Mouse (Mus musculus): Measurements from ENCODE around the gene Cnot3. TPM values are rescaled to one million over a fixed set of nuclear protein-coding genes. Genes with fewer than 3 reads are reported as not detected.

The Cnot3 gene
- polyA plus RNA-seq, 1 experiment: 62.2 TPM

- 68% methylated on average over 10 of the region's 10 CpGs for WGBS
- no peaks in the 10 kb centered on the region for H3K4me1 ChIP-seq (ENCODE audit: control insufficient read depth, insufficient read depth, low read length)
- peak; percentile 76 for DNase-seq
- no peak overlapping the region for H3K4me3 ChIP-seq (replicated peaks; ENCODE audit: extremely low read depth, low read depth, low read length)
- TF ChIP-seq CTCF (IDR thresholded peaks at IDR 0.05; ENCODE audit: insufficient read depth, low read length) (peak; percentile 99), POLR2A (IDR thresholded peaks at IDR 0.05; ENCODE audit: borderline replicate concordance, extremely low read depth, low read depth, low read length) (no peak)
Observed at GRCm38 (mm10) chr7:3674507-3675227, 29.6 kb downstream of the Cnot3 start.

DNA sequence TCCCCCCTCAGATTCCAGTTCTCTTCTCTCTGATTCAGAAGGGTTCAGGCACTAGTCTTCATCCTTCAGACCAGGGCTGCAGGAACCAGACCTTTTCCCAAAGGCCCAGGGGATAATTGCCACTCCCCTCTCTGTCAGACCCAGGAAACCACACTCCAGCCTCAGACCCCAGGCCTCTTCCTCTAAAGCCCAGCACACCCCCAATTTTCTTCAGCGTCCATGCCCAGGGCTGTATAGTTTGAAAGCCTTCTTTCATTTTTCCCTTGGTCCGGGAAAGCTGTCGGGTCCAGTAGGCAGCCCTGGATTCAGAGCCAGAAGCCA lies 30.1 kb downstream of the Cnot3 start:
- no peak overlapping the region for H3K4me3 ChIP-seq (replicated peaks; ENCODE audit: extremely low read depth, low read depth, low read length)
- no peak for DNase-seq
- TF ChIP-seq POLR2A (IDR thresholded peaks at IDR 0.05; ENCODE audit: borderline replicate concordance, extremely low read depth, low read depth, low read length) (no peak), CTCF (IDR thresholded peaks at IDR 0.05; ENCODE audit: insufficient read depth, low read length) (no peak)
- WGBS: 85% methylated on average over 3 of the region's 3 CpGs
- H3K4me1 ChIP-seq (ENCODE audit: control insufficient read depth, insufficient read depth, low read length): no peaks in the 10 kb centered on the region

DNA sequence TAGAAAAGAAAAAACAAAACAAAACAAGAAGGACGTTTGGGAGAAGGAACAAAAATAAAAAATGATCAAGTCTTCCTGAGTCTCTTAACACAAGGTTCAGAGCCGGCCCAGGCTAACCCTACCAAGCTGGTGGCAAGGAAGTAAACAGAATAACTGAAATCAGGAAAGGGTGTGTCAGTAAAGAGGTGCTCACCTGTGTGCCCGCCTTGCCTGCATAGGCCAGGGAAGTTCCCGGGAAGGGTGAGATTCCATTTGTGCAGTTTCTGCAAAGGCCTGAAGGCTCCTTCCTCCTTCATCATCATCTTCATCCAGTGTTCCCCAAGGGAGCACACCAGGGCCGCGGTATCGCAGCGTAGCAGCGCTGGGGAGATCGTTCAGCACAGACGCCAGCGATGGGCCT lies 31.3 kb downstream of the Cnot3 start:
- Histone ChIP-seq H3K4me1 (ENCODE audit: control insufficient read depth, insufficient read depth, low read length) (no peaks in the 10 kb centered on the region), H3K4me3 (replicated peaks; ENCODE audit: extremely low read depth, low read depth, low read length) (no peak overlapping the region)
- DNase-seq: no peak
- WGBS: 70% methylated on average over 12 of the region's 12 CpGs
- no peak for TF ChIP-seq POLR2A (IDR thresholded peaks at IDR 0.05; ENCODE audit: borderline replicate concordance, extremely low read depth, low read depth, low read length)
- no peak for TF ChIP-seq CTCF (IDR thresholded peaks at IDR 0.05; ENCODE audit: insufficient read depth, low read length)

DNA sequence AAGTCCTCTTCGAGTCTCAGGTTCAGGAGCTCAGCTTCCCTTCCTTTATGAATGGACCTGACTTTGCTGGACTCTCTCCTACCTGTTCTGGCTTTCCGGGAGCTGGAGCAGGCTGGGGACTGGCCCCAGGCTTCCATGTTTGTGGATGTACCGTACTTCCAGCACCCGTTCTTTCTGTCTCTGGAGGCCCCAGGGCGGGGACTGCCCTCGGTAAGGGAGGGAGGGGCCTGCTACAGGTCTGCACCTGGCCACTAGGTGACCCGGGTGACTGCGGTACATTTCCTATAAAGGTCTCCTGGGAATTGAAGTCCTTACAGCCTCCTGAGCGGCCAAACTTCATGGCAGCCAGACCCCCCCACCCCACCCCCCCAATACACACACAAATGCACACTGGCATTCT lies 32.3 kb downstream of the Cnot3 start, which contains the start of gene Tmc4:
Gene Tmc4 (minus strand): TSS at position 212 of the 400 bp plus-strand sequence.
- WGBS: 52% methylated on average over 9 of the region's 9 CpGs
- TF ChIP-seq POLR2A (IDR thresholded peaks at IDR 0.05; ENCODE audit: borderline replicate concordance, extremely low read depth, low read depth, low read length) (0 out of 2 replicates have a peak, but pooled peaks have one; percentile 12), CTCF (IDR thresholded peaks at IDR 0.05; ENCODE audit: insufficient read depth, low read length) (no peak)
- peak; percentile 59 for DNase-seq
- Histone ChIP-seq H3K4me3 (replicated peaks; ENCODE audit: extremely low read depth, low read depth, low read length) (peak within 1 kb of the TSS; percentile 65), H3K4me1 (ENCODE audit: control insufficient read depth, insufficient read depth, low read length) (no peaks in the 10 kb centered on the region)

DNA sequence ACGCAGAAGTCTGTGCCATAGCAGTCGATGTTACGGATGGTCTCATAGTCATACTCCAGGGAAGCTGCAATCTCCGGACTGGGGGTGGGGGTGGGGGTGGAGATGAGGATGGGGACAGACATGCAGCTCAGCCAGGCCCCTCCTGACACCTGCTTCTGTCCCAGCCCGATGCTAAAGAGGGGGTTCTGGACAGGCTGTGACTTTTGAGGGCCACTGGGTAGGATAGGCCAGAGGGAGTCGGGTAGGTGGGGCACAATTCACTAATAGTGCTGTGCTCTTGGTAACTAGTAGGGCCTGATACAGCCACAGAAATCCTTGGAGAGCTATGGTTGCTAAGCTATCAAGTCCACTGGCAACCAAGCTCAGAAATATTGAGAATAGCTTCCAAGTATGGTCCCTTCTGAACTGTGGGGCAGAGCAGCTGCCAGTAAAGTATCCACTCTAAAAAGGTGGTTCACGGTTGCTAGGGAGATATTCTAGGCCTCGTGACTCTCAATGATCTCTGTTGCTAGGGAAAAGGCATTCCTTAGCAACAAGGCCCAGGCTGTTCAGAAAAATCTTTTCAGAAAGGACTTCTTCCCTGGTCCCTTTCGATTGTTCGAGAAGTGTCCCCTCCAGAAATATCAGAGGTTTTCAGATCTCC lies 39.0 kb downstream of the Cnot3 start:
- no peak overlapping the region for H3K4me3 ChIP-seq (replicated peaks; ENCODE audit: extremely low read depth, low read depth, low read length)
- TF ChIP-seq CTCF (IDR thresholded peaks at IDR 0.05; ENCODE audit: insufficient read depth, low read length) (no peak), POLR2A (IDR thresholded peaks at IDR 0.05; ENCODE audit: borderline replicate concordance, extremely low read depth, low read depth, low read length) (no peak)
- DNase-seq: no peak
- 78% methylated on average over 10 of the region's 10 CpGs for WGBS
- no peaks in the 10 kb centered on the region for H3K4me1 ChIP-seq (ENCODE audit: control insufficient read depth, insufficient read depth, low read length)

DNA sequence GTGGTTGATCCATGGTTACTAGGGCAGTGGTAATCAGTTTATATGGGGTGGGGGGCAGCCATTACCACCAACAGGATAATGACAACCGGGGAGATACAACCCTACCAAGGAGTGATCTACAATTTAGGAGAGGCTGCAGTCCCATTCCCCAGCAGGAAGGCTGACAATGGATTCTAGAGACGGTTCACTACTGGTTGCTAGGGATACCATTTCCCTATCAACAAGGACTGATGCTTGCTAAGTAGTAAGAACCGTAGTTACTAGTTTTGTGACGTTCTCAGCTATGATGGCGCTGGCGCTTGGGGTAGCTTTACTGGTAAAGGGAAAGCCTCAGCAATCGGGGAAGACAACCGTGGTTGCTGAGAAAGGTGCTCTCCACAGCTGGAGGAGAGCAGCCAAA lies 39.6 kb downstream of the Cnot3 start:
- H3K4me1 ChIP-seq (ENCODE audit: control insufficient read depth, insufficient read depth, low read length): no peaks in the 10 kb centered on the region
- no peak overlapping the region for H3K4me3 ChIP-seq (replicated peaks; ENCODE audit: extremely low read depth, low read depth, low read length)
- no peak for DNase-seq
- TF ChIP-seq CTCF (IDR thresholded peaks at IDR 0.05; ENCODE audit: insufficient read depth, low read length): no peak
- TF ChIP-seq POLR2A (IDR thresholded peaks at IDR 0.05; ENCODE audit: borderline replicate concordance, extremely low read depth, low read depth, low read length): no peak
- 84% methylated on average over 8 of the region's 8 CpGs for WGBS

GRCm38 (mm10) chr7:3685400-3686187 lies 40.5 kb downstream of the Cnot3 start:
- Histone ChIP-seq H3K4me1 (ENCODE audit: control insufficient read depth, insufficient read depth, low read length) (no peaks in the 10 kb centered on the region), H3K4me3 (replicated peaks; ENCODE audit: extremely low read depth, low read depth, low read length) (no peak overlapping the region)
- DNase-seq: no peak
- TF ChIP-seq CTCF (IDR thresholded peaks at IDR 0.05; ENCODE audit: insufficient read depth, low read length) (no peak), POLR2A (IDR thresholded peaks at IDR 0.05; ENCODE audit: borderline replicate concordance, extremely low read depth, low read depth, low read length) (no peak)
- WGBS: 88% methylated on average over 31 of the region's 31 CpGs

- 31% methylated on average over 3 of the region's 3 CpGs for WGBS
- Histone ChIP-seq H3K4me1 (ENCODE audit: control insufficient read depth, insufficient read depth, low read length) (no peaks in the 10 kb centered on the region), H3K4me3 (replicated peaks; ENCODE audit: extremely low read depth, low read depth, low read length) (peak overlapping the region; percentile 59)
- no peak for TF ChIP-seq CTCF (IDR thresholded peaks at IDR 0.05; ENCODE audit: insufficient read depth, low read length)
- no peak for TF ChIP-seq POLR2A (IDR thresholded peaks at IDR 0.05; ENCODE audit: borderline replicate concordance, extremely low read depth, low read depth, low read length)
- no peak for DNase-seq
Observed at GRCm38 (mm10) chr7:3691919-3692318, 46.9 kb downstream of the Cnot3 start.

GRCm38 (mm10) chr7:3692382-3692986 lies 47.4 kb downstream of the Cnot3 start, which contains the start of gene Tsen34:
Tsen34 (plus strand) TSS chr7:3692863.
- Histone ChIP-seq H3K4me3 (replicated peaks; ENCODE audit: extremely low read depth, low read depth, low read length) (peak within 1 kb of the TSS; percentile 59), H3K4me1 (ENCODE audit: control insufficient read depth, insufficient read depth, low read length) (no peaks in the 10 kb centered on the region)
- TF ChIP-seq POLR2A (IDR thresholded peaks at IDR 0.05; ENCODE audit: borderline replicate concordance, extremely low read depth, low read depth, low read length) (no peak), CTCF (IDR thresholded peaks at IDR 0.05; ENCODE audit: insufficient read depth, low read length) (no peak)
- DNase-seq: no peak
- under 1% methylated on average over 49 of the region's 49 CpGs for WGBS
